Mouse (Mus musculus): Measurements from ENCODE around the gene Msn.
A peak's percentile ranks its signal among the peaks of the same experiment; 100 is the strongest.

The Msn gene

DNA sequence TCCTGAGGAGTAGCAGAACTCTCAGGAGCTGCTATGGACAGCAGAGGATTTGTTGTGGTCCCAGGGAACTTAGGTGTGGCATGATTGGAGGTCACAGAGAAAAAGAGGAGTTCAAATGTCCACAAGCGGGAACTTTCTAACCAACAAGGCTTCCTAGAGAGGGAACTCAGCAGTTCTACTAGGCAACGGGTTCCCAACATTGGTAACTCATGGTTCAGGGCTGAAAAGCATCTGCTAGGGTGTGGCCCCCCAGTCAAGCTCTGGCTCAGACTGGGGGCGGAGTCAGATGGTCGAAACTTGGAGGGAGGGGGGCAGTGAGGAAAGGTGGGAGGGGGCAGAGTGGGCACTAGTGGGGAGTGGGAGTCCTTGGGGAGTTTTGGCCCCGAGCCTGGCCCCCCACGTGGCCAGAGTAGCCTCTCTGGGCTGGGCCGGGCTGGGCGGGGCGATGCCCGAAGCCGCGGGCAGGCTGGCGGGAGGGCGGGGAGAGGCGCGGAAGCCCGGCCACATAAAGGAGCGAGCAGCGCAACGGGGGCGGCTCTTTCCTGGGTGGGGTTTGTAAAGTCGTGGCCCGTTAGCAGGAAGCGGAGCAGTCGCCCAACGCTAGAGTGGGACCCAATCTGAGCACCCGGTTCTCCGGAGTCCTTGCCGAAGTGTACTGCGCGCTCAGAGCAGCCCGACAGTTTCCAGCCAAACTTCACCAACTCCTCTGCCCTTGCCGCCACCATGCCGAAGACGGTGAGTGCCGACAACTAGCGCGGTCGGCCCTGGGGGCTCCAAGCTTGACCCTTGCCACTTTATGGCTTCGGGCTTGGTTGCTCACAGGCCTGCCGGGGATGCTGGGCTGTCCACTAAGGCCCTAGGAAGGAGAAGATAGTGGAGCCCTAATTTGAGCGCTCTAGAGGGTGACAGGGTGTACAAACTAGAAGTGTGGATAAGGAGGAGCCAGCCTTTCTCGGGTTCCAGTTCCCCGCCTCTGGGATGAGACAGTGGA lies at the start of gene Msn:
Gene Msn (plus strand): TSS at position 534 of the 991 bp plus-strand sequence.
- DNase-seq (ENCODE audit: low spot score in 2 of 2) = peak in 1 of 2 experiments; percentile 4

DNA sequence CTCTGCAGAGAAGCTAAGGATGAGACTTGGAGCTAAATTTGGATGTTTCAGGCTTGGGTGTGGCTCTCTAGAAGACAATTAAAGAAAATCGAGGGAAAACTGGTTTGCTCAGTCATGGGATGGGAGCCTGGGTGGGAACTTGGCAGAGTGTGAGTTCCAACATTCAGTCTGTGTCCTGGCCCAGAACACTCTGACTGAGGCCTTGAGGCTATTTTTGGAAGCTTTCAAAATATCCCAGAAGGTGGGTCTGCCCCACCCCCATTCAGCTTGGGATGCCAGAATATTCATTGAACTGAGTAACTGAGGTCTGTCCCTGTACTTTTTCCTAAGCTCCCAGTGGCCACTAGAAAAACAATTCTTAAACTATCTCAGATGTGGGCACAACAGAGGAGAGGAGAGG lies 43.0 kb upstream of the Msn start:
- no peak for DNase-seq (ENCODE audit: low spot score in 2 of 2)

DNA sequence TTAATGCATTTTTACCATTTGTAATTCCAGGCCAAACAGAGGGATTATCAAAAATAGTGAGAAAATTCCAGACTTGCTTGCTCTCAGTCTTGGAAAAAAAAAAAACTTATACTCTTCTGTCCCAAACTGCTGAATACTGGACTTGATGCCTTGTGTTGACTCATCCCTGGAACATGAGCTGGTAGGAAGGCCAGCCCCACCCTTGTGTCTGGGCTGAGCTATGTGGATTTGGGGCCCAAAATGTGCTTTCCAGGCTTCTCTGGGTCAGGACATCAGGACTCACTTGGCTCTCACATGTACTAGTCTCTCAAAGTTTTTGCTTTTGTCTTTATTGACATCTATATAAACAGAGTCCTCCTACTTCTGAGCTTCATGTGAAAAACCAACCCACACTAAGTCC lies 18.1 kb upstream of the Msn start:
- DNase-seq (ENCODE audit: low spot score in 2 of 2) = no peak

DNA sequence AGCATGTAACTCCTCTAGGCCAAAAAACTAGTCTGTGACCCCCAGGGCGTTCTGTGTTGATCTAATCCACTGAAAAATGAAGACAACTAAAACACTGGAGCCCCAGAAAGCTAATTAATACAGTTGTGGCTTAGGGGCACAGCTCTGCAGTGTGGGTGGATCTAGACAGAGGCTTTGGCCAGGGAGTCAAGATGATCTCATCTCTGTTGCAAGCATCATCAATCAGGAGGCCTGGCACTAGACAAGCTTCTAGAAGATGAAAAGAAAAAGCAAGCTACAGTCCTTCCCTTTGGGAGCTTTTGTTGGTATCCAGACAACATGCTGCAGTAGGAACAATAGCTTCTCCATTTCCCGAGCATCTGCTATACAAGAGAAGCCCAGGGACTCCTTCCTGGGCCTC lies 9.6 kb upstream of the Msn start:
- DNase-seq (ENCODE audit: low spot score in 2 of 2) = no peak

DNA sequence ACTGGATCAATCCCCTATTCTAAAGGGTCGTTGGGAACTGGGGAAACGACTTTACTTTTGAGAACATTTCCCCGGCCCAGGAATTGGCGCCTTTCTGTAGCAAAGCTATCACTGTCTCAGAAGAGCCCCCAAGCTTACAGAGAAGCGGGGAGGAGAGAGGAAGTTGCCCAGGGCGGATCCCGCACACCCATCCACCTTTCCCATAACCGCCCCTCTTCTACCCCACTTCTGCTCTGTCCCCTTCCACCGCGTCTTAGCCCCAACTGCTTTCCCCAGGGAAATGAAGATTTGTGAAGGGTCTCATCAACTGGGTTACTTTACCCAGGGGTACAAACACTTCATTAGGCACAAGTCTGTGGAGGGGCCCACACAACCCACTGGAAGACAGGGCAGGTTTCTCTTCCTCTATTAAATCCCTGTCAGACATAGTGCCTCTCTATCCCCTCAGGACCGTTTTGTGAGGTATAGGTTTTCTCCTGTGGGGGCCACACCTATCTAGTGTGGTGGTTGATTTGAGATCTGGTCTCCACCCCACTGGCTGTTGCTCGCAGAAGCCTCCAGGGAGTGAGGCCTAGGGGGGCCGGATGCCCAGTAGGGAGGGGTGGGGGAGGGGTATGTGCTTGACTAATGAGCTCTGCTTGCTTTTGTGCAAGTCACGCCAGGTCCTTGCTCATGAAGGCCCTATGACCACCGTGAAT lies 820 bp downstream of the Msn start:
- DNase-seq (ENCODE audit: low spot score in 2 of 2) = no peak

DNA sequence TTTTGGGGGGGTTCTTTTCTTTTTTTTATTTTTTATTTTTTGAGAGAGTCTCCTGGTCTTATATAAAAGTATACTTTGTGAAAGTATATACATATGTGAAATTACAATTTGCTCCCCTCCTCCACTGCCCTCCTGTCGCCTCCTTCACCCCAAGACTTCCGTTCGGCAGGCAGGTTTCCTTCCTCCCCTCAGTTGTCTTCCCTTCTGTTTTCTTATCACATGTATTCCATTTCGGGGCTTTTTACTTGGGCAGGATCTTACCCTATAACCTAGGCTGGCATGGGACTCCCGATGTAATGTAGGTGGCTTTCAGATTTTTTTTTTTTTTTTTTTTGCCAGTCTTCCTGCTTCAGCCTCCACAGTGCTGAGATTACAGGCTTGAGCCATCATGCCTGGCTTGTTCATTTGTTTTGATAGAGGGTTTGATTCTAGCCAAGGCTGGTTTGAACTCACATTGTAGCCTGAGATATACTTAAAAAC lies 1.7 kb downstream of the Msn start:
- DNase-seq (ENCODE audit: low spot score in 2 of 2) = no peak

DNA sequence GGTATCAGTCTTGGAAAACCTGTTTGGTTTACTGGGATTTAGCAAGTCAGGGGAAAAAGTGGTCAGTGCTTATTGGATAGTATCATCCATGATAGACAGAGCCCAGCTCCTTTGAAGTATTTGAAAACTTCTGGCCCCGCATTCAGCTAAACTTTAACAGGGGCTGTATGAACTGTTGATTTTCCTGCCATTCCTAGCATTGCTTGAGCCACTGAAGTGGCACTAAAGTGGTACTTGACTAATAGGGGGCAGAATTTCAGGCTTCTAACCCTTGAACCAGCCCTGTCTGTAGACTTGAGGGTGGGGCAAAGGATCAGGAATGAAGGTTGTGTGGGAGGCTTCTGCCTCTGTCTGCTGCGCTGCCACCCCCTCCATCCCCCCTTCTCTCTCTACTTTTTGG lies 3.2 kb downstream of the Msn start:
- DNase-seq (ENCODE audit: low spot score in 2 of 2) = no peak

DNA sequence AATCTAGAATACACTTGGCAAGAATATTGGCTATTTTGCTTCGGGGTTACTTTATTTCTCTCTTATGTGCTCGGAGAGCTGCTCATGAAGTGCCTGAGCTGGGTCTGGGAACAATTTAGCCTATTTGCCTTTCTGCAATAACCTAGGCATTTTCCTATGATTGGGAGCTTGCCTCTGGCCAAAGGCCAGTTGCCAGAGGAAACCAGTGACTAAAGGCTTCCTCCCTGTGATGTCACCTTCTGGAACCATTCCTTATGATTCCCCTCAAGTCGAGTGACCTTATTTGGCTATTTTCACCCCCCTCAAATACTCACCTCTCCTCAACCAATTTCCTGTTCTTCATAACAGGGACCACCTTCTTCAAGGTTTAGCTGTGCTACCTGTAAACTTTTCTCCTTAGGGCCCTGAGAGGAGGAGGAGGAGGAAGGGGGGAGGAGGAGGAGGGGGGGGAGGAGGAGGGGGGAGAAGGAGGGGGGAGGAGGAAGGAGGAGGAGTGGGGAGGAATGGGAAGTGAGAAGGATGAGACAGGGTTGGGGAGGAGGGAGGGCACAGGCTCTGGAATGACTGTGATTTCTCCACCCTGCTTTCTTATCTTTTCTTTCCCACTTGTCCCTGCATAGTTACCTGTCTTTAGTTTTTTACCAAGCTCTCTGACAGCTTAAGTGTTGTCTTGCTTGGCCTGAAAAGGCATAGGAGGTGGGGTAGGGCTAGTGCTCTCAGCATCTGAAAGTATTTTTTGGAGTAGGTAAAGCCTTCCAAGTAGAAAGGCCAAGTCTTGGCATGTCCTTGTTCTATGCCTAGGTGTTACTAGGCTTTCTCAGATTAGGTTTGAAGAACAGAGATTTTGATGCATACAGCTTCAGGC lies 11.8 kb downstream of the Msn start:
- DNase-seq (ENCODE audit: low spot score in 2 of 2) = no peak

DNA sequence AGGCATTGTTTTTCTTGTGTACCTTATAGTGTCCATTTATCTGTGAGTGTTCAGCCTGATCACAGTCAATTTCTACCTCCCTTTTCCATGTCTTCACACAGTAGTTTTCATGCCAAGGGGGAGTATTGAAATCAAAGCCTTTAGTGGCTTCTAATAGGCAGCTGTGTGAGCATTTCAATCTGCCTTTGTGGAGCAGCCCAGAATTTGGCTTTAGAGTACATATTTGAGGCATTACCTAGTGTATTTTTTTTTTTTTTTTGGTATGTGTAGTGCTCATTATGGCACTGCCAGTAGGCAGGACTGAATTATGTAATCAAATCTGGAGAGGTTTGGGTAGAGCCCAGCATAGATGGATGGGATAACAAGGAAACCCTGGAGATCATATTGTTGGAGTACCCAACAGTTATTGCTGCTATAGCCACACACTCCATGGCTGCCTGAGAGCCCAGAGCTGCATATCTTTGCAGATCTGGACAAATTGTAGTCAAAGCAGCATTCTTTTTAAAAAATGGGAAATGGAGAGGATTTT lies 17.3 kb downstream of the Msn start:
- no peak for DNase-seq (ENCODE audit: low spot score in 2 of 2)

DNA sequence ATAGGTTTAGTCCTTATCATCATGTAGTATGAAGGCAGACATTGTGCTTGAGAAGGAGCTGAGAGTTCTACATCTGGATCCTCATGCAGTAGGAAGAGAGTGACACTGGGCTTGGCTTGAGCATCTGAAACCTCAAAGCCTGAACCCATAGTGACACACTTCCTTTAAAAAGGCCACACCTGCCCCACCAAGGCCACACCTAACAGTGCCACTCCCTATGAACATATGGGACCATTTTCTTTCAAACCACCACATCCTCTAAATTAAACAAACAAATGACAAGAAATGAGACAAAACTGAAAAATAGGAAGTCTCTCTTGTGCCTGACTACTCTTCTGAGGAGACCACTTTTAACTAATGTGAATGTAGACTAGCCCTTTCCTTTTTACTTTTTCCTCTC lies 19.7 kb downstream of the Msn start:
- DNase-seq (ENCODE audit: low spot score in 2 of 2) = no peak

DNA sequence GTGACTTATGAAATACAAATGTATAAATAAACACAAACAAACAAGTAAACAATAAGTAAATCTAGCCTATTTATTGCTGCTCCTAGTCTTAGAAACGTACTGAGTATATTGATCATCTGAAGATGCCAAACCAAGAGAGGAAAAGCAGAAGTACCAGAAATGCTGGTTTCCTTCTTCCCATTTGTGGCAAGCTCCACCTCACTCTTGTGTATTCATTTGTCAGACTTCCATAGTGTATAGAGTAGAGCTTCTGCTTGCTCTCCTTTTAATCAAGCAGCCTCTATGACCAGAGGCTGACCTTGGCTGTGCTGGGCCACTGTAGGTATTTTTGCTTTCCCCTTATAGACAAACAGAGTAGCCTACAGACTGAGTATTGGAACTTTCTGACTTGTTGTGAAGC lies 21.5 kb downstream of the Msn start:
- no peak for DNase-seq (ENCODE audit: low spot score in 2 of 2)

DNA sequence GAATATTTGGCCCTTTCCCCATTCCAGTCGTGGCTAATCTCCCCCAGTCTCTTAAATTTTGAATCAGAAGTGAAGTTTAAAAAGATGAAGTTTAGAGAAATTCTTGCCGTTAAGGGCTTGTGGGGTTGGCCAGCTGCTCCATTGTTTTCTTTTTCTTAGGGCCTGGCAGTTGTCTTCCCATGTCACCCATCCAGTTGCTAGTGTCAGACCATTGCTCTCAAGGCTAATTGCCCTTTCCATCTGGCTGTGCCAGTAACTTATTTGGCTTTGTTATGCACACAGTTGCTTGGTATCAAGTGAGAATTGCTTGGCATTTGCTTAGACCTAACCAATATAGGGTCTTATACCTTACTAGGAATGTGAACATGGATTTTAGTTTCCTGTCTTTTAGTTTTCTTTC lies 24.2 kb downstream of the Msn start:
- no peak for DNase-seq (ENCODE audit: low spot score in 2 of 2)

DNA sequence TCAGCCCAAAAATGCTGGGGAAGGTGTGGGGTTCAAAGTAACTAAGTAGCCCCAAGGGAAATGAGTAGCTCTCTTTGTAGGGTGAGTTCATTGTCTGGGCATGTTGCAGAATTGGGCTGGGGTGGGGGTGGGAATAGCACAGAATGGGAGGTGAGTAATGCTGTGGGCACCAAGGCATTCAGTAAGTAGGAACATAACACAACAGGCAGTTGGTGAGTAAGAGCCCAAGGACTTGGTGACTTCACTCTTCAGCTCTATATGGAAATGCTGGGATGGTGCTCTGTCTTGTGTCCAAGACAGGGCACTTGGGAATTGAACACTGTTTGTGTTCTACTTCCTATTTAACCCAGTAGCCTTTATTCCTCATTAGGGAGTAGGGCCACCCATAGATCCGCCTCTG lies 26.1 kb downstream of the Msn start:
- no peak for DNase-seq (ENCODE audit: low spot score in 2 of 2)

DNA sequence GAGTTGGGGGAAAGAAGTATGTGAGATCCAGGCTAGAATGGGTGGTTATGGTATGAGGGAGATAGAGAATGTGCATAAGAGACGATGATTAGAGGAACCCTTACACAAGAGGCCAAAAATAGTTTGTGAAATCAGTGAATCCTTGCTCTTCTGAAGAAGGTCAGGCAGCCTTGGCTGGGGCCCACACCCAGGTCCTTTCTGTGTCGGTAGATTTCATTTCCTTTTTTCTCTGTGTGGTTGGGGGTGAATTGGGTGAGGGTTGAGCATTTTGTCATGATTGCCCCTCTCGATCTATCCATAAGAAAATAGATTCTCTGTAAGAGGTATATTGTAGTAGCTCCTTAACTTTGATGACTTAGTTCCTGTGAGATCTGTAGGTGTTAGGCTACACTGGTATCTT lies 31.0 kb downstream of the Msn start:
- DNase-seq (ENCODE audit: low spot score in 2 of 2) = no peak

DNA sequence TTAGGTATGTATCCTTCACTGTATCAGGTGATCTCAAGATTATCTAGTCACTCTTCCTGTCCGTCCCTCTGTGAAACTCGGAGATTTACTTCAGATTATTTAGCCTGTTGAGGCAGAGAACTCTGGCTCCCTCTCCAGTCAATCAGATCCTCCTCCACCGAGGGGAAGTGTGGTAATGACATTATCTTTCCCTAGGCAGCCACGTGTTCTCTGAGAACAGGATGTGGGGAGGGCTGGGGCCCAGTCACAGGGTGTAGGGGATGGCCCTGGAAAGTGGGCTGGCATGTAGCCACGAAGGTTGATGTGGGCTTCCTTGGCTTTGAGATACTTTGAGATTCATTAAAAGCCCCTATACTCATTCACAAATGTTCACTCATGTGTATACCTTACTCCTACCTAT lies 34.3 kb downstream of the Msn start:
- DNase-seq (ENCODE audit: low spot score in 2 of 2) = no peak

DNA sequence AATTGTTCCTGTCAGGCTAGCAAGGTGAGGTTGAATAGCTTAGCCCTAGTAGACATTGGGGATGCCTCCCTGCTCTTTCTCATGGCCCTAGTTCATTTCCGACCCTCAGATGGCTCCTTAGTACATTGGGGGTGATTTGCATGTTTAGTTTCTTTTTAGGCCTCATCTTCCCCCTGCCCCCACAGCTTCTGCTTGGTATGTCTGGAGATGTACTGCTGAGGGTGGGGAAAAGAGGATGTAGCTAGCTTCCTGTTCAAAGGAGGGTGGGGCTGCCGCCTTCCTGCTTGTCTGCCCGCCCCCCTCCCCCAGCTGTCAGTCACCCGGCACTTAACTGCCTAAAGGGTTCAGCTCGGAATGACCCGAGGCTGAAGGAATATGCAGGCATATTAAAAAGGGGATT lies 34.8 kb downstream of the Msn start:
- DNase-seq (ENCODE audit: low spot score in 2 of 2) = no peak

DNA sequence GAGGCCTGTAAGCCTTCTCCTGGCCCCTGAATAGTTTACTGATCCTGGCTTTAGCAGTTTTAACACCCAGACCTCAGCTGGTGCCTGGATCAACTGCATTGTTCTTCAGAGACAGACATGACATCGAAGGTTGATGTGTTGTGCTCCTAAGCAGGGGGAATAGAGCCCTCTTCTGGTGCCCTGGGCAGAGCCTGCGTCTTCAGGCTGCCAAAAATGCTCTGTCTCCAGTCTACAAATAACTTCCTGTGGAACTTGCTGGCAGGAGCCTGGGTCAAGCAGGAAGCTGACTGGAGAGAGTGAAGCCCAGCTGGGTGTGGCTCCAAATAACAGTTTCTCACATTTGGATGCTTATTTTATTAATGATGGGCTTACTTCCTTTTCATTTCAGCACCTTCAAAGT lies 37.4 kb downstream of the Msn start:
- peak in 1 of 2 experiments; percentile 15 for DNase-seq (ENCODE audit: low spot score in 2 of 2)

DNA sequence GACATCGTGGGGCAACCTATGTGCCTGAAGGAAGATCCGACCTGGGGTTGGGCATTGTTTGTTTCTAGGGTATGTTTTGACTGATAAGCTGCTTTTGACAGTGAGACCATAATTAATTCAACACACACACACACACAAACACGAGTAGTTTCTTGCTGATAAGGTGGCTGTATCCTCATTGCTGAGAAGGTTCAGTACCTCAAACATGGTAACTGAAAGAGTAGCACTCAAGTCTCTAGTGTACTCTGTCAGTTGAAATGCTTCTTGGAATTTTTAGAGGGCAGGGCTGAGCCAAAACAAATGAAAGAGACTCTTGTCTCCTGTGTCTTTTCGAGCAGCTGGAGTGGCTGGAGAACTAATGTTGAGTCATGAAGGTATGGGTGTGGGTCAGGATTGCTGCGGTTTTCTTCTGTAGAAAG lies 38.4 kb downstream of the Msn start:
- no peak for DNase-seq (ENCODE audit: low spot score in 2 of 2)

DNA sequence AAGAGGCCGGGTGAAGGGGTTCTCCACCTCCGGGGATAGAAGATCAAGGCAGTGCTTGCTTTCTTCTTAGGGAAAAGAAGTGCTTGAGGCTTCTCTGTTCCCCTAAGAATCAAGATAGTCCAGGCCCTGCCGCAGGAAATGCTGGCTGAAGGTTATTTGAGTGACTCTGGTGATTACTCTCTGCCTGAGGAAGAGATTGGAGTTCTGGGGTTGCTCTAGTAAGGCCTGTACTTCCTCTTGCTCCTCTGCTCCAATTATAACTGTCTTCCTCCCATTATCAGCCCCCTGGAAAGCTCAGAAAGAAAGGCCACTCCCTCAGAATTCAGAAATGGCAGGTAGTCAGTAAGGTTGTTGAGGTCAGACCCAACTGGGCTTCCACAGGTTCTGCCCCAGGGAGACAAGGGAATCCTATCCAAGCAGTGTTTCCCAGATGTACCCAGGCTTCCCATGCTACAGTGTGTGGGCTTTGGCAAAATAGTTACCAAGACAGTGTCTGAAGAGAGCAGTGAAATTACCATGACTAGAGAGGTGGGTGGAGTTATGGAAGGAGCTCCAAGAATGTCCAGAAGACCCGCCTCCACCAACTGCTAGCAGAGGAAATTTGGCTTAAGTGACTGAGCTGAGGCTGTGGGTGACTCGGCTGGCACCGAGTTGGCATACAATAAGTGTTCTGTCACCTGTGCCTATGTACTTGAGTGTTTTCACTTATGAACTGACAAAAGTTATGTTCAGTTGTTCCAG lies 39.2 kb downstream of the Msn start:
- peak in 1 of 2 experiments; percentile 13 for DNase-seq (ENCODE audit: low spot score in 2 of 2)

DNA sequence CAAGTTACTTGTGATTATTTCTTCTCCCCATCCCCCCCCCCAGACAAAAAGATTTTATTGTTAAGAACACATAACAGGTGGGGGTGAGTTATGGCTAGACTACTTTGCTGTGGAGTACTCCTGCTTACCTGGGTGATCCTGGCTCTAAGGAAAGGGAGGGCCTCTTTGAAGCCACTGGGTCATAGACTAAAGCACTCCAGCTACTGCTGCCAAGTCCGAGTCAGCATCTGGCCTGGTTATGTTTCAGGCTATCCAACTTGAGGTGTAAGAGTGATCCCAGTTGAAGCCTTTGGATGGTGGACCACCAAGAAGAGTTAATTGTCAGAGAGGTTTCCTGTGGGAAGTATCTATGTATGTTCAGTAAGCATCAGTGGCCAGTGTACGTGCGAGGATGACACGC lies 39.7 kb downstream of the Msn start:
- no peak for DNase-seq (ENCODE audit: low spot score in 2 of 2)

DNA sequence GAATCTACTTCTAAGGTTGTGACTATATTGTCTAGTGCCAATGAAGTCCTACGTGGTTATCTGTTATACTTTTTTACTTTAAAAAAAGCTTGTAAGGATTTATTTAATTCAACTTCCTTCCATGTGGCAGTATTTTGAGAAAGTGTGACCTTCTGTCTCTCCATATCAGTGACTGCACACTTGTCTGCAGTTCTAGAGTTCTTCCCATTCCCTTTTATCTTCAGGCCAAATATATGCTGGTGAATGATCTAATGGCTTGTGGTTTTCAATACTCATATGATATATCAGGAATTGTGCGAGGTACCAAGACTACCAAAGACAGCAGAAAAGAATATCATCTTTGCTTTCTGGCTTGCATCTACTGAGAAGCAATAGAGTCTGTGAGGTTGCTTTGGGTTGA lies 43.4 kb downstream of the Msn start:
- no peak for DNase-seq (ENCODE audit: low spot score in 2 of 2)
